Comparison of ENCODE assay signal across 10 mouse cellular contexts in genomic region chr5:31595868-31596267, GRCm38 (mm10). TPM values are rescaled to one million over a fixed set of nuclear protein-coding genes. Genes with fewer than 3 reads are reported as not detected.
DNase-seq lines count a peak whose midpoint lies in the region; ATAC-seq and TF ChIP-seq lines count a peak whose summit lies in the region.
"Had no signal": no experiment of that assay in that cellular context is flagged by ENCODE, and none has a peak within 500 bp of the region (broad histone marks: within the 10 kb centered on the region; RNA-seq: fewer than 3 reads in every experiment).

No protein-coding gene starts in this region.

- no peak overlapping the region for H3K9ac ChIP-seq in heart, embryonic 11.5 days (ENCODE audit: low read depth, low read length)
- no peak overlapping the region for H3K9ac ChIP-seq in limb, embryonic 13.5 days
- no peak overlapping the region for H3K9ac ChIP-seq in midbrain, embryonic 14.5 days (replicated peaks; ENCODE audit: low read length)

- H3K36me3 ChIP-seq in heart, embryonic 11.5 days (ENCODE audit: control insufficient read depth, insufficient read depth, low read length), result no peaks in the 10 kb centered on the region
- H3K36me3 ChIP-seq in limb, embryonic 13.5 days, result no peaks in the 10 kb centered on the region
- H3K36me3 ChIP-seq in limb, embryonic 10.5 days, result no peaks in the 10 kb centered on the region
- H3K36me3 ChIP-seq in G1E (replicated peaks), result peaks cover 17% of the 10 kb centered on the region
- no peaks in the 10 kb centered on the region for H3K36me3 ChIP-seq in macrophage (ENCODE audit: inconsistent target)
- no peaks in the 10 kb centered on the region for H3K36me3 ChIP-seq in midbrain, embryonic 14.5 days (ENCODE audit: control insufficient read depth, insufficient read depth, low read length)
- H3K36me3 ChIP-seq: lung, embryonic 15.5 days; midbrain, embryonic 13.5 days had no signal

- WGBS in heart, embryonic 11.5 days (ENCODE audit: insufficient replicate concordance), result 53% methylated on average over 4 of the region's 4 CpGs
- WGBS in limb, embryonic 13.5 days, result 47% methylated on average over 4 of the region's 4 CpGs
- WGBS in limb, embryonic 10.5 days, result 54% methylated on average over 4 of the region's 4 CpGs
- WGBS in macrophage (ENCODE audit: missing documents), result 95% methylated on average over 4 of the region's 4 CpGs
- WGBS in midbrain, embryonic 14.5 days, result 68% methylated on average over 4 of the region's 4 CpGs

- 0 out of 2 replicates have a peak, but pooled peaks cover 4% of the 10 kb centered on the region for H3K4me1 ChIP-seq in heart, embryonic 11.5 days (ENCODE audit: control insufficient read depth, insufficient read depth, low read length)
- H3K4me1 ChIP-seq in limb, embryonic 13.5 days, result peaks cover 18% of the 10 kb centered on the region
- peaks cover 16% of the 10 kb centered on the region for H3K4me1 ChIP-seq in limb, embryonic 10.5 days
- H3K4me1 ChIP-seq in G1E (ENCODE audit: insufficient read depth, low read depth, low read length), result peaks cover 29% of the 10 kb centered on the region
- 0 out of 2 replicates have a peak, but pooled peaks cover 6% of the 10 kb centered on the region for H3K4me1 ChIP-seq in midbrain, embryonic 14.5 days (ENCODE audit: control insufficient read depth, insufficient read depth, low read length)

- intact Hi-C loops in heart, postnatal 25 days (cut with DNase I), result loop anchor here (2.0 to 10.0 kb wide), 3 partner anchors 34 to 603 kb away; no protein-coding TSS in a partner anchor

- no peak overlapping the region; the same call in 1 of the 2 replicates for H3K4me3 ChIP-seq in heart, embryonic 11.5 days (ENCODE audit: low read depth, low read length)
- H3K4me3 ChIP-seq in limb, embryonic 13.5 days, result no peak overlapping the region
- H3K4me3 ChIP-seq in limb, embryonic 10.5 days, result no peak overlapping the region
- H3K4me3 ChIP-seq in G1E (ENCODE audit: low read depth, low read length), result peak overlapping the region; percentile 69; the same call in 1 of the 2 replicates
- H3K4me3 ChIP-seq in macrophage (ENCODE audit: inconsistent target), result no peak overlapping the region
- H3K4me3 ChIP-seq in midbrain, embryonic 14.5 days (replicated peaks; ENCODE audit: low read depth, low read length), result no peak overlapping the region

- DNase-seq in heart, postnatal 25 days (ENCODE audit: low spot score), result no peak
- DNase-seq in limb, embryonic 10.5 days (ENCODE audit: low spot score), result no peak
- no peak for DNase-seq in G1E (ENCODE audit: low spot score)
- DNase-seq in midbrain, embryonic 14.5 days, result no peak
- no peak for DNase-seq in left cerebral cortex, adult 11 months (ENCODE audit: low spot score)

- H3K9me3 ChIP-seq in heart, embryonic 11.5 days (replicated peaks; ENCODE audit: control insufficient read depth, low read length), result no peaks in the 10 kb centered on the region
- H3K9me3 ChIP-seq in limb, embryonic 13.5 days, result no peaks in the 10 kb centered on the region
- H3K9me3 ChIP-seq in limb, embryonic 10.5 days (replicated peaks), result no peaks in the 10 kb centered on the region
- H3K9me3 ChIP-seq in G1E (replicated peaks), result no peaks in the 10 kb centered on the region
- H3K9me3 ChIP-seq in midbrain, embryonic 14.5 days (ENCODE audit: control insufficient read depth, low read length), result no peaks in the 10 kb centered on the region
- H3K9me3 ChIP-seq: lung, embryonic 15.5 days; midbrain, embryonic 13.5 days had no signal

- H3K4me2 ChIP-seq in heart, embryonic 11.5 days, result peak overlapping the region; percentile 88; the same call in 1 of the 2 replicates
- peak overlapping the region; percentile 68; the same call in 1 of the 2 replicates for H3K4me2 ChIP-seq in limb, embryonic 13.5 days (replicated peaks)
- no peak overlapping the region; the same call in 1 of the 2 replicates for H3K4me2 ChIP-seq in midbrain, embryonic 14.5 days (ENCODE audit: low read length)

- no peaks in the 10 kb centered on the region for H3K27me3 ChIP-seq in heart, embryonic 11.5 days (ENCODE audit: control insufficient read depth, insufficient read depth, low read length)
- 0 out of 2 replicates have a peak, but pooled peaks cover 2% of the 10 kb centered on the region for H3K27me3 ChIP-seq in limb, embryonic 13.5 days
- H3K27me3 ChIP-seq in limb, embryonic 10.5 days (ENCODE audit: low read depth, poor library complexity, severe bottlenecking), result peaks cover 12% of the 10 kb centered on the region
- no peaks in the 10 kb centered on the region; the same call in 1 of the 2 replicates for H3K27me3 ChIP-seq in G1E (ENCODE audit: insufficient read depth, low read length)
- H3K27me3 ChIP-seq in midbrain, embryonic 14.5 days (ENCODE audit: control insufficient read depth, insufficient read depth, low read length), result 0 out of 2 replicates have a peak, but pooled peaks cover 4% of the 10 kb centered on the region
- H3K27me3 ChIP-seq: lung, embryonic 15.5 days had no signal

- H3K27ac ChIP-seq in heart, embryonic 11.5 days (ENCODE audit: low read depth, low read length), result no peak overlapping the region
- H3K27ac ChIP-seq in limb, embryonic 13.5 days, result no peak overlapping the region
- H3K27ac ChIP-seq in limb, embryonic 10.5 days, result no peak overlapping the region
- 0 out of 2 replicates have a peak overlapping the region, but pooled peaks have one; percentile 9 for H3K27ac ChIP-seq in macrophage
- H3K27ac ChIP-seq in midbrain, embryonic 14.5 days (replicated peaks; ENCODE audit: low read depth, low read length), result no peak overlapping the region
- H3K27ac ChIP-seq: midbrain, embryonic 13.5 days had no signal

- no peaks in the 10 kb centered on the region for H3K79me2 ChIP-seq in macrophage (ENCODE audit: inconsistent target)

- TF ChIP-seq CTCF in G1E (IDR thresholded peaks at IDR 0.05; ENCODE audit: low read depth, low read length), result no peak

- ATAC-seq in heart, embryonic 11.5 days (replicated peaks; ENCODE audit: insufficient number of reproducible peaks, low FRiP score, low TSS enrichment), result no peak
- ATAC-seq in limb, embryonic 13.5 days (ENCODE audit: low FRiP score, low read depth), result no peak
- no peak for ATAC-seq in G1E (ENCODE audit: extremely low read depth, insufficient number of reproducible peaks, low FRiP score, poor library complexity, severe bottlenecking)
- no peak for ATAC-seq in midbrain, embryonic 14.5 days (ENCODE audit: low FRiP score, low TSS enrichment)

RNA-seq across cellular contexts. Expression of gene Mrpl33, which starts 0.9 kb away (rescaled TPM):
- 323 and 328 TPM in 2 replicates for polyA plus RNA-seq in heart, embryonic 11.5 days (2014; fragmentation: Nextera tagmentation; extraction: Ambion mirVana)
- 100 to 1,000 TPM; 312 to 319 TPM for total RNA-seq in heart, postnatal 25 days (2021)
- polyA plus RNA-seq in limb, embryonic 13.5 days (2015; fragmentation: Nextera tagmentation; extraction: Ambion mirVana), result 259 and 285 TPM in 2 replicates
- 254 and 274 TPM in 2 replicates for polyA plus RNA-seq in limb, embryonic 10.5 days (2016; fragmentation: Nextera tagmentation; extraction: Ambion mirVana)
- 66.0 and 102 TPM in 2 replicates for total RNA-seq in G1E (2014; fragmentation: Nextera tagmentation)
- total RNA-seq in G1E (2017), result 126 and 172 TPM in 2 replicates
- 4.6 and 5.0 TPM in 2 replicates for polyA plus RNA-seq in G1E (2012)
- 10 to 100 TPM in 25 of 26 experiments, 1 to 10 TPM in 1; 10.0 to 81.9 (median 34.8) TPM for total RNA-seq in macrophage (2018; cell fraction: chromatin; rRNA removed)
- 100 to 1,000 TPM in 24 of 26 experiments, 10 to 100 TPM in 2; 95.5 to 185 (median 126) TPM for total RNA-seq in macrophage (2018; cell fraction: cytosol; rRNA removed)
- 100 to 1,000 TPM in 2 of 26 experiments, 10 to 100 TPM in 24; 24.9 to 103 (median 51.3) TPM for total RNA-seq in macrophage (2018; cell fraction: nucleus; rRNA removed)
- 82.1 to 184 TPM (median 121 TPM) in 3 replicates for polyA plus RNA-seq in macrophage (2018)
- 179 and 211 TPM in 2 replicates for polyA plus RNA-seq in midbrain, embryonic 14.5 days (2014; fragmentation: Nextera tagmentation; extraction: Ambion mirVana)

Comparison
In these comparisons a context has a peak if more than half of its experiments do, and no peak if none do; other contexts are left out.
1. RNA of gene Mrpl33, which starts 0.9 kb away (polyA plus RNA-seq): 323 to 328 TPM in heart, embryonic 11.5 days, 259 to 285 TPM in limb, embryonic 13.5 days, 254 to 274 TPM in limb, embryonic 10.5 days, 179 to 211 TPM in midbrain, embryonic 14.5 days and 82.1 to 184 TPM in macrophage; 4.6 to 5.0 TPM in G1E; every median in the first group is over 10 times any median in the second.